Mouse (Mus musculus) Patski (cell line): ENCODE data around the gene Zscan2. TPM values are rescaled to one million over a fixed set of nuclear protein-coding genes. Genes with fewer than 3 reads are reported as not detected.

Experiments used
- ATAC-seq: fragments of 100-300 bp; one replicate; pipeline ENCODE4 v1.8.0; 2021
- CTCF ChIA-PET: fragments of 350-600 bp; sonication (Branson Sonifier 250); formaldehyde crosslinking; loops from one replicate; lab custom pipeline; 2022; ENCODE audit warnings: inconsistent platforms; lab: Charles Lee
- POLR2A ChIA-PET: fragments of 350-600 bp; sonication (Branson Sonifier 250); formaldehyde crosslinking; loops from one replicate; lab custom pipeline; 2022; ENCODE audit warnings: antibody characterized with exemption, inconsistent platforms; lab: Charles Lee
- DNase-seq: peaks from one replicate; pipeline ENCODE4 v3.0.0-alpha.2; 2011; ENCODE audit warnings: low read depth, low spot score
- H3K27me3 ChIP-seq: fragments of 371-371 bp; one replicate; pipeline ENCODE4 v1.5.1; 2021
- CTCF ChIP-seq: fragments of 100-300 bp; IDR thresholded peaks from one replicate; pipeline ENCODE4 v1.5.1; 2021
- in situ Hi-C: fragments of 300-500 bp; cut with MboI; formaldehyde crosslinking; loops from 3 replicates; pipeline ENCODE4 v1.11.1; 2018; ENCODE audit warnings: low pct_unique_long_range_greater_than_20kb, mixed read lengths
- polyA plus RNA-seq: library from polyadenylated mRNA; unstranded; gene quantifications from one replicate; pipeline ENCODE4 v1.2.3, GENCODE M21; 2021

Gene Zscan2
- polyA plus RNA-seq, 1 experiment from 2014 or later: 20.3 TPM

- in situ Hi-C loops: no loop called here
- H3K27me3 ChIP-seq: no peaks in the 10 kb centered on the region
- DNase-seq (no peak), ATAC-seq (no peak)
- no peak for TF ChIP-seq CTCF
- ChIA-PET POLR2A (no interaction called here), CTCF (interaction anchor here (0.7 to 1.2 kb wide), 2 partner anchors 11 to 23 kb away, joined by 3 to 6 read pairs; partner anchors contain the start of gene Wdr73)
These were observed 51.8 kb downstream of the Zscan2 start for GRCm38 (mm10) chr7:80912496-80912895.

GRCm38 (mm10) chr7:80917916-80918465 is 57.3 kb downstream of the Zscan2 start:
- no peak for ATAC-seq
- no peak for TF ChIP-seq CTCF
- DNase-seq: no peak
- no peaks in the 10 kb centered on the region for H3K27me3 ChIP-seq
- ChIA-PET POLR2A (no interaction called here), CTCF (interaction anchor here (1.1 kb wide), 1 partner anchor 61 kb away, joined by 3 read pairs; no protein-coding TSS in a partner anchor)
- in situ Hi-C loops: no loop called here

DNA sequence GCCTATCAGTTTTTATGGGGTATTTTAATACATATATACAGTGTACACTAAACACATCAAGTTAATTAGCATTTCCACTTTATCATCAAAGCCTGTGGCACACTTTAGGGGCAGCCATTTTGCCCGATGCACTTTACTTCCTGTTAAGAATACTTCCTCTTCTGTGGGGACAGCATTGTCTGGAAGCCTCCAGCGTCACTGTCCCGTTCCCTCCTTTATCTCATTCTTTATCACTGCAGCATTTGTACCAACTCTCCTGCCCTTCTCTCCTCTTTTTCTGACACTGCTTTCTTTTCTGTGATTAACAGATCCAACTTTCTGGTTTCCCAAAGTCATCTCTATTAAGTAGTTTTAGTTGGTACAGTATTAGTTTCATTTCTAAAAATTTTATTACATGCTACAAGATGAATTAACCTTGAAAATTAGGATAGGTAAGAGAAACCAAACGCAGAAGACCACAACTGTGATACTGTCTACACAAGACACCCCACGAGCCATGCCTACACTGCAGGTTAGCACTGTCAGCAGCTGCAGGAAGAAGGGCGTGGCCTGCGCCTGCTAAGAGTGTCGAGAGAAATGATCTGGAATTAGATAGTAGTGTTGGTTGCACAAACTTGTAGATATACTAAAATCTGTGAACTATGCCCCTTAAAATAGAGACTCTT is 58.4 kb downstream of the Zscan2 start:
- no peaks in the 10 kb centered on the region for H3K27me3 ChIP-seq
- POLR2A ChIA-PET: no interaction called here
- CTCF ChIA-PET: interaction anchor here (1.1 to 1.3 kb wide), 2 partner anchors 11 to 62 kb away, joined by 3 read pairs; no protein-coding TSS in a partner anchor
- ATAC-seq (no peak), DNase-seq (no peak)
- in situ Hi-C loops: no loop called here
- no peak for TF ChIP-seq CTCF

- no peak for TF ChIP-seq CTCF
- no peaks in the 10 kb centered on the region for H3K27me3 ChIP-seq
- in situ Hi-C loops: no loop called here
- ATAC-seq (no peak), DNase-seq (no peak)
- ChIA-PET CTCF (interaction anchor here (1.3 kb wide), 1 partner anchor 11 kb away, joined by 3 read pairs; no protein-coding TSS in a partner anchor), POLR2A (no interaction called here)
These were observed 58.9 kb downstream of the Zscan2 start for GRCm38 (mm10) chr7:80919647-80920008.

DNA sequence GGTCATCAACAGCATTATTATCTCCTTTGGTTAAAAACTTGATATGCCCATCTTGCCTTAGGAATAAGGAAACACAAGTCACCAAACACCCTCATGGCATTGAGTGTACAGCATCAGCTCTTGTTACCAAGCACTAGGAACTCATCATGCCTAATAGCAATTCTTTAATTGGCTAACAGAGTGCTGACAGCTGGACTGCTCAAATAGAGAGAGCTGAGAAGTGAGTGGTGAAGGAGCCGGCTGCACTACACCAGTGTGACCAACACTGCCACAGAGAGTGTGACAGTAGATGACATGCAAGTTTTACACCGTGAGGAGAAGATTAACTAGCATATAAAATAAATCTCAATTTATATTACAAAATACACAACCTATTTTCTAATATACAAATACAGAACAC is 62.4 kb downstream of the Zscan2 start:
- no peak for ATAC-seq
- no peaks in the 10 kb centered on the region for H3K27me3 ChIP-seq
- DNase-seq: no peak
- POLR2A ChIA-PET: no interaction called here
- CTCF ChIA-PET: no interaction called here
- no peak for TF ChIP-seq CTCF
- in situ Hi-C loops: no loop called here

Other genes starting within 250 kb of the Zscan2 start
- 25.6 TPM for gene Crtc3, start 172.0 kb upstream of the Zscan2 start, polyA plus RNA-seq
- 103 TPM for gene Iqgap1, start 34.9 kb upstream of the Zscan2 start, polyA plus RNA-seq
- 31.4 TPM for gene Wdr73, start 40.3 kb downstream of the Zscan2 start, polyA plus RNA-seq
- 0.78 TPM for gene Nmb, start 44.2 kb downstream of the Zscan2 start, polyA plus RNA-seq
- 169 TPM for gene Sec11a, start 86.9 kb downstream of the Zscan2 start, polyA plus RNA-seq
- gene Zfp592, start 132.8 kb downstream of the Zscan2 start, polyA plus RNA-seq: 19.6 TPM
- gene Alpk3, start 196.7 kb downstream of the Zscan2 start, polyA plus RNA-seq: not detected